Comparison of ENCODE assay signal across 14 mouse cellular contexts in genomic region chr12:76909218-76909617, GRCm38 (mm10). TPM values are rescaled to one million over a fixed set of nuclear protein-coding genes. Genes with fewer than 3 reads are reported as not detected.
DNase-seq lines count a peak whose midpoint lies in the region; ATAC-seq and TF ChIP-seq lines count a peak whose summit lies in the region.
"Had no signal": no experiment of that assay in that cellular context is flagged by ENCODE, and none has a peak within 500 bp of the region (broad histone marks: within the 10 kb centered on the region; RNA-seq: fewer than 3 reads in every experiment).

No protein-coding gene starts in this region.

- H3K36me3 ChIP-seq in ES-E14 (ENCODE audit: control insufficient read depth, insufficient read depth, low read length, poor library complexity, severe bottlenecking), result peaks cover 24% of the 10 kb centered on the region; the same call in 1 of the 2 replicates
- H3K36me3 ChIP-seq in liver, postnatal 0 days (replicated peaks; ENCODE audit: insufficient read depth, low read length), result peaks cover 8% of the 10 kb centered on the region
- H3K36me3 ChIP-seq in hindbrain, embryonic 12.5 days, result peaks cover 25% of the 10 kb centered on the region

- H3K27ac ChIP-seq in cerebellum, adult 2 months (ENCODE audit: insufficient read depth, low read length), result peak overlapping the region; percentile 79
- peak overlapping the region; percentile 34; the same call in 1 of the 2 replicates for H3K27ac ChIP-seq in ES-E14 (ENCODE audit: insufficient read depth, low read depth, low read length, poor library complexity, severe bottlenecking)
- peak overlapping the region; percentile 88 for H3K27ac ChIP-seq in liver, postnatal 0 days (ENCODE audit: low read depth)
- no peak overlapping the region for H3K27ac ChIP-seq in hindbrain, embryonic 12.5 days
- H3K27ac ChIP-seq: embryonic facial prominence, embryonic 15.5 days; midbrain, embryonic 12.5 days had no signal

- H3K9ac ChIP-seq in ES-E14 (ENCODE audit: insufficient read depth, low read depth, low read length, poor library complexity, severe bottlenecking), result no peak overlapping the region
- peak overlapping the region; percentile 65 for H3K9ac ChIP-seq in liver, postnatal 0 days (replicated peaks)
- no peak overlapping the region for H3K9ac ChIP-seq in hindbrain, embryonic 12.5 days
- H3K9ac ChIP-seq: embryonic facial prominence, embryonic 15.5 days; midbrain, embryonic 12.5 days had no signal

- peak; percentile 82 for ATAC-seq in erythroid progenitor cell, adult 5-6 weeks (replicated peaks; ENCODE audit: low FRiP score, poor library complexity, severe bottlenecking)
- ATAC-seq in liver, postnatal 0 days, result peak; percentile 89
- no peak for ATAC-seq in hindbrain, embryonic 12.5 days (ENCODE audit: low FRiP score)
- ATAC-seq: inflammation-experienced regulatory T-cells, adult 6 months had no signal

- H3K9me3 ChIP-seq in ES-E14 (ENCODE audit: control insufficient read depth, insufficient read depth, low read depth, low read length), result no peaks in the 10 kb centered on the region
- no peaks in the 10 kb centered on the region for H3K9me3 ChIP-seq in liver, postnatal 0 days (ENCODE audit: low read length)
- H3K9me3 ChIP-seq in hindbrain, embryonic 12.5 days (replicated peaks), result no peaks in the 10 kb centered on the region
- H3K9me3 ChIP-seq: embryonic facial prominence, embryonic 15.5 days; midbrain, embryonic 12.5 days had no signal

- no peak for TF ChIP-seq POLR2A in cerebellum, adult 2 months (IDR thresholded peaks at IDR 0.05; ENCODE audit: borderline replicate concordance, insufficient read depth, low read length)

- no peaks in the 10 kb centered on the region for H3K27me3 ChIP-seq in cerebellum, adult 2 months (ENCODE audit: control insufficient read depth, insufficient read depth, low read length)
- H3K27me3 ChIP-seq in liver, postnatal 0 days (ENCODE audit: insufficient read depth, low read length), result no peaks in the 10 kb centered on the region
- no peaks in the 10 kb centered on the region for H3K27me3 ChIP-seq in hindbrain, embryonic 12.5 days
- H3K27me3 ChIP-seq: embryonic facial prominence, embryonic 15.5 days; midbrain, embryonic 12.5 days had no signal

- no peak for DNase-seq in cerebellum, adult 2 months
- no peak for DNase-seq in cerebellum, adult 11-12 months
- no peak for DNase-seq in ES-E14 (ENCODE audit: low read depth, low spot score)
- DNase-seq in liver, postnatal 0 days, result peak; percentile 64
- DNase-seq in thymus, postnatal 10 days (ENCODE audit: low spot score in 2 of 2), result no peak
- no peak for DNase-seq in gastrocnemius, postnatal 10 days
- DNase-seq: heart, postnatal 36 days; kidney, postnatal 25 days; thymus, postnatal 25 days had no signal

- H3K4me1 ChIP-seq in cerebellum, adult 2 months (ENCODE audit: control insufficient read depth, insufficient read depth, low read length), result peaks cover 34% of the 10 kb centered on the region
- H3K4me1 ChIP-seq in ES-E14 (ENCODE audit: control insufficient read depth in 2 of 2, insufficient read depth in 2 of 2, low read length in 2 of 2, poor library complexity in 1 of 2), result peaks cover 12 to 37% of the 10 kb centered on the region in 2 experiments
- peaks cover 19% of the 10 kb centered on the region for H3K4me1 ChIP-seq in liver, postnatal 0 days (ENCODE audit: insufficient read depth)
- H3K4me1 ChIP-seq in hindbrain, embryonic 12.5 days, result peaks cover 11% of the 10 kb centered on the region
- H3K4me1 ChIP-seq: embryonic facial prominence, embryonic 15.5 days; midbrain, embryonic 12.5 days had no signal

- TF ChIP-seq CTCF in cerebellum, adult 2 months (IDR thresholded peaks at IDR 0.05; ENCODE audit: borderline replicate concordance, insufficient read depth, low read depth, low read length), result no peak
- no peak for TF ChIP-seq CTCF in liver, postnatal 0 days (IDR thresholded peaks at IDR 0.05; ENCODE audit: low read depth)

- H3K4me2 ChIP-seq in liver, postnatal 0 days (ENCODE audit: low read depth, low read length), result peak overlapping the region; percentile 68
- no peak overlapping the region for H3K4me2 ChIP-seq in hindbrain, embryonic 12.5 days (replicated peaks)
- H3K4me2 ChIP-seq: embryonic facial prominence, embryonic 15.5 days; midbrain, embryonic 12.5 days had no signal

- in situ Hi-C loops in ES-E14 (cut with MboI; ENCODE audit: low sequenced_read_pairs in 2 of 2, unreplicated experiment in 2 of 2), result no loop called here

- peak; percentile 97 for TF ChIP-seq EP300 in liver, postnatal 0 days (IDR thresholded peaks at IDR 0.05; ENCODE audit: low read depth)

- 52% methylated on average over 5 of the region's 5 CpGs for WGBS in cerebellum, adult 2 months
- WGBS in liver, postnatal 0 days (ENCODE audit: insufficient replicate concordance), result 49% methylated on average over 5 of the region's 5 CpGs
- WGBS in hindbrain, embryonic 12.5 days, result 89% methylated on average over 5 of the region's 5 CpGs

- no peak overlapping the region for H3K4me3 ChIP-seq in cerebellum, adult 2 months (replicated peaks; ENCODE audit: insufficient read depth, low read depth, low read length)
- no peak overlapping the region for H3K4me3 ChIP-seq in ES-E14 (ENCODE audit: insufficient read depth in 1 of 2, low read depth in 1 of 2, low read length in 2 of 2, poor library complexity in 1 of 2, severe bottlenecking in 1 of 2)
- peak overlapping the region; percentile 59 for H3K4me3 ChIP-seq in liver, postnatal 0 days (ENCODE audit: low read depth, low read length)
- H3K4me3 ChIP-seq in hindbrain, embryonic 12.5 days, result no peak overlapping the region
- H3K4me3 ChIP-seq: embryonic facial prominence, embryonic 15.5 days; midbrain, embryonic 12.5 days had no signal

TF ChIP-seq in ES-E14, 5 proteins besides CTCF, POLR2A, EP300 and RAD21:
- no peak for TF ChIP-seq MAFK (IDR thresholded peaks at IDR 0.05; ENCODE audit: insufficient read depth, low read depth, low read length)
- no peak for TF ChIP-seq CHD2 (IDR thresholded peaks at IDR 0.05; ENCODE audit: low read depth, low read length)
- no peak for TF ChIP-seq ZNF384 (IDR thresholded peaks at IDR 0.05; ENCODE audit: low read depth, low read length)
- no peak for TF ChIP-seq HCFC1 (IDR thresholded peaks at IDR 0.05; ENCODE audit: borderline replicate concordance, insufficient read depth, low read length)
- TF ChIP-seq ZC3H11A (IDR thresholded peaks at IDR 0.05; ENCODE audit: borderline replicate concordance, low read depth, low read length), result no peak

RNA-seq across cellular contexts. Expression of gene Max, which starts 52.8 kb away (rescaled TPM):
- 90.7 and 93.6 TPM in 2 replicates for polyA plus RNA-seq in cerebellum, adult 2 months (2012; rRNA removed)
- total RNA-seq in ES-E14 (2012; rRNA removed), result 37.3 and 40.9 TPM in 2 replicates
- 38.6 and 85.1 TPM in 2 replicates for total RNA-seq in erythroid progenitor cell, adult 5-6 weeks (2015; ENCODE audit: low replicate concordance)
- total RNA-seq in erythroid progenitor cell, adult 5-6 weeks (2017; ENCODE audit: low replicate concordance), result 49.4 and 69.4 TPM in 2 replicates
- polyA plus RNA-seq in liver, postnatal 0 days (2015; fragmentation: Nextera tagmentation; extraction: Ambion mirVana), result 6.3 and 7.1 TPM in 2 replicates
- polyA plus RNA-seq in hindbrain, embryonic 12.5 days (2016; fragmentation: Nextera tagmentation; extraction: Ambion mirVana), result 14.3 and 17.2 TPM in 2 replicates
- 10 to 100 TPM; 41.8 to 43.1 TPM for total RNA-seq in gastrocnemius, postnatal 10 days (2021)
